Mouse (Mus musculus) lung, postnatal 0 days (tissue): ENCODE measurements at regions not wholly inside any gene's neighbourhood (a gene's known extent, or its start where the extent isn't known, plus 50 kb on each side); places are given as distances from the start of the nearest gene placed in this dataset.

ENCODE experiments used
- CTCF ChIP-seq: IDR thresholded peaks from 2 replicates; pipeline ENCODE4 v1.5.1; 2016; ENCODE audit warnings: antibody characterized with exemption, mild to moderate bottlenecking
- EP300 ChIP-seq: IDR thresholded peaks from 2 replicates; pipeline ENCODE4 v1.6.1; 2016; ENCODE audit warnings: antibody characterized with exemption, mild to moderate bottlenecking, control low read depth

DNA sequence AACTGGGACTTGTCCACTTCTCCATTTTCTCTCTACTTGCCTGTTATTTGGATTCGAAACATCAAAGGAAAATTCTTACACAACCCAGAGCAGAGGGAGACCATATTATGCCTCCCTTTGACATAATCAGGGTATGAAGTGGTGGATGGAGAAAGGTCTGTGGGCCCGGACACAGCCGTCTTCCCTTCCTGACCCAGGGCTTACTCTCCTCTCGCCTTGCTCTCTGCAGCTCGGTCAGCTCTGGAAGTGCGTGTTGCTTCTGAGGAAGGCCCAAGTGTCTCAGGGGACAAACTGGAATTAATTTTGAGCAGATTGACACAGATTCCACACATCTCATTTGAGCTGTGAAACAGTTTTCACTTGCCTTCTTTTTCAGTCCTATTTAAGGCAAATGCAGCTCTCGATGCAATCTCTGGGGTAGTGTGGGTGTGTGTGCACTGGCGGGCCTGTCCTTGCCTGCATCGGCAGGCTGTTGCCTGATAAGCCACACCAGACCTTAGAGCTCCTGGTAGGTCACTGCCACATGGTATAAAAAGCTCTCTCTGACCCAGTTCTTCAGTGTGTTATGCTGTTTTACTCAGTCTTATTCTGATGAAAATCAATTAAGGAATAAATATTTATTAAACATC is 72.4 kb upstream of the Pgrmc2 start:
- no peak for TF ChIP-seq CTCF
- no peak for TF ChIP-seq EP300
